Mouse (Mus musculus): ENCODE results near the gene Erich3. TPM values are rescaled to one million over a fixed set of nuclear protein-coding genes. Genes with fewer than 3 reads are reported as not detected.

Gene Erich3
- polyA plus RNA-seq, 1 experiment from 2014 or later = not detected

- Histone ChIP-seq H3K9me3 (ENCODE audit: low read length) (no peaks in the 10 kb centered on the region), H3K27me3 (ENCODE audit: insufficient read depth, low read length) (no peaks in the 10 kb centered on the region), H3K9ac (replicated peaks) (no peak overlapping the region), H3K4me1 (ENCODE audit: insufficient read depth) (no peaks in the 10 kb centered on the region), H3K4me2 (ENCODE audit: low read depth, low read length) (no peak overlapping the region), H3K36me3 (replicated peaks; ENCODE audit: insufficient read depth, low read length) (no peaks in the 10 kb centered on the region), H3K27ac (ENCODE audit: low read depth) (no peak overlapping the region), H3K4me3 (ENCODE audit: low read depth, low read length) (no peak overlapping the region)
- WGBS (ENCODE audit: insufficient replicate concordance) = 74% methylated on average over 2 of the region's 2 CpGs
- ATAC-seq (no peak), DNase-seq (no peak)
- TF ChIP-seq CTCF (IDR thresholded peaks at IDR 0.05; ENCODE audit: low read depth) (no peak), EP300 (IDR thresholded peaks at IDR 0.05; ENCODE audit: low read depth) (no peak)
Observed at GRCm38 (mm10) chr3:154744317-154744716, 80.7 kb downstream of the Erich3 start.

- TF ChIP-seq CTCF (IDR thresholded peaks at IDR 0.05; ENCODE audit: low read depth) (no peak), EP300 (IDR thresholded peaks at IDR 0.05; ENCODE audit: low read depth) (no peak)
- no peaks in the 10 kb centered on the region for H3K9me3 ChIP-seq (ENCODE audit: low read length)
- no peak overlapping the region for H3K9ac ChIP-seq (replicated peaks)
- no peak overlapping the region for H3K4me3 ChIP-seq (ENCODE audit: low read depth, low read length)
- H3K36me3 ChIP-seq (replicated peaks; ENCODE audit: insufficient read depth, low read length) = no peaks in the 10 kb centered on the region
- H3K27ac ChIP-seq (ENCODE audit: low read depth) = no peak overlapping the region
- no peak for DNase-seq
- H3K4me2 ChIP-seq (ENCODE audit: low read depth, low read length) = no peak overlapping the region
- WGBS (ENCODE audit: insufficient replicate concordance) = 23% methylated on average over 3 of the region's 3 CpGs
- no peak for ATAC-seq
- H3K4me1 ChIP-seq (ENCODE audit: insufficient read depth) = no peaks in the 10 kb centered on the region
- H3K27me3 ChIP-seq (ENCODE audit: insufficient read depth, low read length) = no peaks in the 10 kb centered on the region
Observed at GRCm38 (mm10) chr3:154754505-154754904, 90.8 kb downstream of the Erich3 start.

GRCm38 (mm10) chr3:154755225-154755624 is 91.6 kb downstream of the Erich3 start:
- H3K4me1 ChIP-seq (ENCODE audit: insufficient read depth) = no peaks in the 10 kb centered on the region
- TF ChIP-seq CTCF (IDR thresholded peaks at IDR 0.05; ENCODE audit: low read depth) (no peak), EP300 (IDR thresholded peaks at IDR 0.05; ENCODE audit: low read depth) (no peak)
- no peaks in the 10 kb centered on the region for H3K36me3 ChIP-seq (replicated peaks; ENCODE audit: insufficient read depth, low read length)
- ATAC-seq (no peak), DNase-seq (no peak)
- no peaks in the 10 kb centered on the region for H3K9me3 ChIP-seq (ENCODE audit: low read length)
- no peak overlapping the region for H3K9ac ChIP-seq (replicated peaks)
- no peak overlapping the region for H3K27ac ChIP-seq (ENCODE audit: low read depth)
- H3K4me2 ChIP-seq (ENCODE audit: low read depth, low read length) = no peak overlapping the region
- WGBS (ENCODE audit: insufficient replicate concordance) = 77% methylated on average over 3 of the region's 3 CpGs
- no peaks in the 10 kb centered on the region for H3K27me3 ChIP-seq (ENCODE audit: insufficient read depth, low read length)
- H3K4me3 ChIP-seq (ENCODE audit: low read depth, low read length) = no peak overlapping the region

- H3K4me3 ChIP-seq (ENCODE audit: low read depth, low read length) = no peak overlapping the region
- TF ChIP-seq EP300 (IDR thresholded peaks at IDR 0.05; ENCODE audit: low read depth) = no peak
- TF ChIP-seq CTCF (IDR thresholded peaks at IDR 0.05; ENCODE audit: low read depth) = no peak
Observed at GRCm38 (mm10) chr3:154758089-154758488, 94.4 kb downstream of the Erich3 start.

GRCm38 (mm10) chr3:154761108-154761507 is 97.4 kb downstream of the Erich3 start:
- no peak for ATAC-seq
- no peaks in the 10 kb centered on the region for H3K27me3 ChIP-seq (ENCODE audit: insufficient read depth, low read length)

More at GRCm38 (mm10) chr3:154758089-154758488, 94.4 kb downstream of the Erich3 start:
- Histone ChIP-seq H3K36me3 (replicated peaks; ENCODE audit: insufficient read depth, low read length) (no peaks in the 10 kb centered on the region), H3K9me3 (ENCODE audit: low read length) (no peaks in the 10 kb centered on the region), H3K4me2 (ENCODE audit: low read depth, low read length) (no peak overlapping the region), H3K4me1 (ENCODE audit: insufficient read depth) (no peaks in the 10 kb centered on the region), H3K27ac (ENCODE audit: low read depth) (no peak overlapping the region), H3K27me3 (ENCODE audit: insufficient read depth, low read length) (no peaks in the 10 kb centered on the region), H3K9ac (replicated peaks) (no peak overlapping the region)
- WGBS (ENCODE audit: insufficient replicate concordance) = 64% methylated on average over 3 of the region's 3 CpGs
- ATAC-seq = no peak
- DNase-seq = no peak

GRCm38 (mm10) chr3:154763374-154763773 is 99.7 kb downstream of the Erich3 start:
- Histone ChIP-seq H3K9me3 (ENCODE audit: low read length) (no peaks in the 10 kb centered on the region), H3K27me3 (ENCODE audit: insufficient read depth, low read length) (no peaks in the 10 kb centered on the region), H3K4me2 (ENCODE audit: low read depth, low read length) (no peak overlapping the region), H3K36me3 (replicated peaks; ENCODE audit: insufficient read depth, low read length) (no peaks in the 10 kb centered on the region), H3K4me1 (ENCODE audit: insufficient read depth) (no peaks in the 10 kb centered on the region), H3K27ac (ENCODE audit: low read depth) (no peak overlapping the region), H3K9ac (replicated peaks) (no peak overlapping the region), H3K4me3 (ENCODE audit: low read depth, low read length) (no peak overlapping the region)
- no peak for TF ChIP-seq CTCF (IDR thresholded peaks at IDR 0.05; ENCODE audit: low read depth)
- DNase-seq = no peak
- no peak for ATAC-seq
- WGBS (ENCODE audit: insufficient replicate concordance) = 62% methylated on average over 9 of the region's 9 CpGs

More at GRCm38 (mm10) chr3:154761108-154761507, 97.4 kb downstream of the Erich3 start:
- no peak overlapping the region for H3K9ac ChIP-seq (replicated peaks)
- H3K9me3 ChIP-seq (ENCODE audit: low read length) = no peaks in the 10 kb centered on the region
- no peak overlapping the region for H3K27ac ChIP-seq (ENCODE audit: low read depth)
- no peak overlapping the region for H3K4me2 ChIP-seq (ENCODE audit: low read depth, low read length)
- no peak for DNase-seq
- WGBS (ENCODE audit: insufficient replicate concordance) = 69% methylated on average over 3 of the region's 3 CpGs
- TF ChIP-seq CTCF (IDR thresholded peaks at IDR 0.05; ENCODE audit: low read depth) (no peak), EP300 (IDR thresholded peaks at IDR 0.05; ENCODE audit: low read depth) (no peak)
- no peaks in the 10 kb centered on the region for H3K36me3 ChIP-seq (replicated peaks; ENCODE audit: insufficient read depth, low read length)
- no peaks in the 10 kb centered on the region for H3K4me1 ChIP-seq (ENCODE audit: insufficient read depth)
- H3K4me3 ChIP-seq (ENCODE audit: low read depth, low read length) = no peak overlapping the region

GRCm38 (mm10) chr3:154764115-154764514 is 100.5 kb downstream of the Erich3 start:
- no peaks in the 10 kb centered on the region for H3K4me1 ChIP-seq (ENCODE audit: insufficient read depth)
- H3K9me3 ChIP-seq (ENCODE audit: low read length) = no peaks in the 10 kb centered on the region
- H3K9ac ChIP-seq (replicated peaks) = no peak overlapping the region
- TF ChIP-seq CTCF (IDR thresholded peaks at IDR 0.05; ENCODE audit: low read depth) = no peak
- no peak for TF ChIP-seq EP300 (IDR thresholded peaks at IDR 0.05; ENCODE audit: low read depth)
- H3K4me2 ChIP-seq (ENCODE audit: low read depth, low read length) = no peak overlapping the region
- no peak overlapping the region for H3K4me3 ChIP-seq (ENCODE audit: low read depth, low read length)
- H3K27me3 ChIP-seq (ENCODE audit: insufficient read depth, low read length) = no peaks in the 10 kb centered on the region
- WGBS (ENCODE audit: insufficient replicate concordance) = 73% methylated on average over 7 of the region's 7 CpGs
- H3K36me3 ChIP-seq (replicated peaks; ENCODE audit: insufficient read depth, low read length) = no peaks in the 10 kb centered on the region
- ATAC-seq = no peak
- DNase-seq = no peak
- no peak overlapping the region for H3K27ac ChIP-seq (ENCODE audit: low read depth)

All from liver, postnatal 0 days (tissue).